Mouse (Mus musculus): ENCODE results near the gene Olfr91. TPM values are rescaled to one million over a fixed set of nuclear protein-coding genes. Genes with fewer than 3 reads are reported as not detected.
"Not testable (repeated sequence)": the region's sequence is repeated elsewhere in the genome, so short reads cannot be mapped to it uniquely, and the experiment has no call there.

The Olfr91 gene
- polyA plus RNA-seq (2016; fragmentation: Nextera tagmentation; extraction: Ambion mirVana), result 0.08 TPM in 1 of 2 replicates, not detected in the other

DNA sequence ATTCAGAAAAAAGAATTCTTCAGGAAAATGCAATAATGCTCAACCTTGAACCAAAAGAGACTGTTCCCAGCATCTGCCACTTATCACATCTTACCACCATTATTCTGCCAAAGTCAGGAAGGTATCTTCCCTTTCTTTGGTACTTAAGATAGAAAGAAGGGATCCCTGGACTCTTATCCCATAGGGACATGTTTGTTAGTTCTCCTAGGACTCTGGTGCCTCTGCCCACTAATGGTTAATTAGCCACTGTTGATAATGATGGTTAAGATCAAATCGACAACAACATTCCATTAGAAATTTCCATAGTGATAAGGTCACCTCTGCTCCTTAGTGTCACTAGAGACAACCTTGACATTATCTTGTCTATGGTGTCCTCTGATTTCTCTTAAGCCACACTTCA, at the start of gene Olfr91:
Olfr91 (minus strand) TSS at position 101 of the 400 bp plus-strand sequence.
- Histone ChIP-seq H3K36me3 (no peaks in the 10 kb centered on the region), H3K9ac (no peak within 1 kb of the TSS), H3K27ac (no peak within 1 kb of the TSS), H3K4me1 (no peaks in the 10 kb centered on the region), H3K9me3 (no peaks in the 10 kb centered on the region), H3K4me3 (no peak within 1 kb of the TSS), H3K4me2 (replicated peaks) (no peak within 1 kb of the TSS), H3K27me3 (no peaks in the 10 kb centered on the region)
- 82% methylated on average over 1 of the region's 1 CpGs for WGBS
- ATAC-seq (ENCODE audit: insufficient number of reproducible peaks, insufficient read depth, low FRiP score, low TSS enrichment), result no peak

GRCm38 (mm10) chr17:37131366-37131765, 33.3 kb upstream of the Olfr91 start:
- ATAC-seq (ENCODE audit: insufficient number of reproducible peaks, insufficient read depth, low FRiP score, low TSS enrichment); H3K4me1 ChIP-seq; H3K4me3 ChIP-seq; H3K9ac ChIP-seq; H3K27me3 ChIP-seq; H3K27ac ChIP-seq; H3K36me3 ChIP-seq; H3K9me3 ChIP-seq; H3K4me2 ChIP-seq (replicated peaks): not testable (repeated sequence)
- WGBS, result 73% methylated on average over 4 of the region's 4 CpGs

- Histone ChIP-seq H3K4me2 (replicated peaks) (no peak within 1 kb of the TSS), H3K27ac (no peak within 1 kb of the TSS), H3K27me3 (no peaks in the 10 kb centered on the region), H3K9me3 (no peaks in the 10 kb centered on the region), H3K36me3 (no peaks in the 10 kb centered on the region), H3K4me3 (no peak within 1 kb of the TSS), H3K9ac (no peak within 1 kb of the TSS), H3K4me1 (no peaks in the 10 kb centered on the region)
- 86% methylated on average over 2 of the region's 2 CpGs for whole genome bisulfite sequencing
- no peak for ATAC-seq (ENCODE audit: insufficient number of reproducible peaks, insufficient read depth, low FRiP score, low TSS enrichment)
These were observed 21.9 kb upstream of the Olfr91 start, which contains the start of gene Olfr92 for GRCm38 (mm10) chr17:37119988-37120387. Gene Olfr92 (minus strand): TSS chr17:37120088.

DNA sequence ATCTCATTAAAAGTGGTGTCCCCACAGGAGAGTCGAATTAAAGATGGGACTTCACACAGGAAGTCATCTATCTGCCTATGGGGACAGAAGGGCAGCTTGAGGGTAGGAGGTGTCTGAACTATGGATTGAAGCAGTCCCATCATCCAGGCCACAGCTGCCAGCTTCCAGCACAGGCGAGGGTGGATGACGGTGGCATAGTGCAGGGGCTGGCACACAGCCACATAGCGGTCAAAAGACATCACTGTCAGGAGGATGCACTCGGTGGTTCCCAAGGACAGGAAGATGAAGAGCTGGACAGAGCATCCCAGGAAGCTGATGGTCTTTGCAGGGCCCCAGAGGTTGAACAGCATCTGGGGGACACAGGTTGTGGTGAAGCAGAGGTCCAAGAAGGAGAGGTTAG, 4.8 kb downstream of the Olfr91 start:
- H3K36me3 ChIP-seq, result no peaks in the 10 kb centered on the region
- H3K4me1 ChIP-seq, result no peaks in the 10 kb centered on the region
- no peak overlapping the region for H3K27ac ChIP-seq
- ATAC-seq (ENCODE audit: insufficient number of reproducible peaks, insufficient read depth, low FRiP score, low TSS enrichment), result no peak
- no peak overlapping the region for H3K4me2 ChIP-seq (replicated peaks)
- 86% methylated on average over 5 of the region's 5 CpGs for WGBS
- no peaks in the 10 kb centered on the region for H3K9me3 ChIP-seq
- no peaks in the 10 kb centered on the region for H3K27me3 ChIP-seq
- H3K9ac ChIP-seq, result no peak overlapping the region
- H3K4me3 ChIP-seq, result no peak overlapping the region

DNA sequence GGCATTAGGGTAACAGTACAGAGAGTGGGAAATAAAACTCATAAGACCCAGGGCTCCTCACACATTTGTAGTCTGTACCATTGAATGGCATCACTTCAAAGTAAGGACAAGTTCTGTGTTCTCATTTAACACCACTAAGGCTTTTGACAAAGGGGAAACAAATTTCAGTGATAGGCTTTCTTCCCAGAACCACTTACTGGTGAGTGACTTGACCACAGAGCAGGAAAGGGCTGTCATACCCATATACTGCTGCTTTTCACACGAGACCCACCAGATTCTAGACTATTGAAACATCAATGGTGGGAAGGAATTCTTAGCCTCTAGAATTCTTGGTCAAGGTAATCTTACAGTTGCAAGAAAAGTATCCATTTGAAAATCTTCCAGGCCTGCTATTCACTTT, 5.9 kb downstream of the Olfr91 start:
- no peak for ATAC-seq (ENCODE audit: insufficient number of reproducible peaks, insufficient read depth, low FRiP score, low TSS enrichment)
- H3K9ac ChIP-seq, result no peak overlapping the region
- no peak overlapping the region for H3K4me2 ChIP-seq (replicated peaks)

GRCm38 (mm10) chr17:37088399-37088798, 9.7 kb downstream of the Olfr91 start, which contains the start of gene Olfr90:
Gene Olfr90 (minus strand): TSS chr17:37088499.
- H3K36me3 ChIP-seq, result no peaks in the 10 kb centered on the region
- no peak within 1 kb of the TSS for H3K9ac ChIP-seq
- no peaks in the 10 kb centered on the region for H3K9me3 ChIP-seq
- ATAC-seq (ENCODE audit: insufficient number of reproducible peaks, insufficient read depth, low FRiP score, low TSS enrichment), result no peak
- H3K4me3 ChIP-seq, result no peak within 1 kb of the TSS
- no peaks in the 10 kb centered on the region for H3K4me1 ChIP-seq
- no peak within 1 kb of the TSS for H3K27ac ChIP-seq
- H3K4me2 ChIP-seq (replicated peaks), result no peak within 1 kb of the TSS
- no peaks in the 10 kb centered on the region for H3K27me3 ChIP-seq

More for the DNA sequence above, 5.9 kb downstream of the Olfr91 start:
- H3K4me3 ChIP-seq, result no peak overlapping the region
- H3K27me3 ChIP-seq, result no peaks in the 10 kb centered on the region
- no peaks in the 10 kb centered on the region for H3K4me1 ChIP-seq
- H3K36me3 ChIP-seq, result no peaks in the 10 kb centered on the region
- no peaks in the 10 kb centered on the region for H3K9me3 ChIP-seq
- no peak overlapping the region for H3K27ac ChIP-seq
- WGBS, result 73% methylated on average over 1 of the region's 1 CpGs

DNA sequence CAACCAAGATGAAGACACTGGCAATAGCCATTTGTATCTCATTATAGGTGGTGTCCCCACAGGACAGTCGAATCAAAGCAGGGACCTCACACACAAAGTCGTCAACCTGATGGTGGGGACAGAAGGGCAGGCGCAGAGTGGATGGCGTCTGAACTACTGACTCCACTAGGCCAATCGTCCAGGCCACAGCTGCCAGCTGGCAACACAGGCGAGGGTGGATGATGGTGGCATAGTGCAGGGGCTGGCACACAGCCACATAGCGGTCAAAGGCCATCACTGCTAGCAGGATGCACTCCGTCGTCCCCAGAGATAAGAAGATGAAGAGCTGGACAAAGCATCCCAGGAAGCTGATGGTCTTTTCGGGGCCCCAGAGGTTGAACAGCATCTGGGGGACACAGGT, 12.5 kb downstream of the Olfr91 start:
- Histone ChIP-seq H3K9me3 (no peaks in the 10 kb centered on the region), H3K36me3 (no peaks in the 10 kb centered on the region), H3K27ac (no peak overlapping the region), H3K4me3 (no peak overlapping the region), H3K27me3 (no peaks in the 10 kb centered on the region), H3K4me2 (replicated peaks) (no peak overlapping the region), H3K4me1 (no peaks in the 10 kb centered on the region), H3K9ac (no peak overlapping the region)
- WGBS, result 81% methylated on average over 10 of the region's 10 CpGs
- no peak for ATAC-seq (ENCODE audit: insufficient number of reproducible peaks, insufficient read depth, low FRiP score, low TSS enrichment)

DNA sequence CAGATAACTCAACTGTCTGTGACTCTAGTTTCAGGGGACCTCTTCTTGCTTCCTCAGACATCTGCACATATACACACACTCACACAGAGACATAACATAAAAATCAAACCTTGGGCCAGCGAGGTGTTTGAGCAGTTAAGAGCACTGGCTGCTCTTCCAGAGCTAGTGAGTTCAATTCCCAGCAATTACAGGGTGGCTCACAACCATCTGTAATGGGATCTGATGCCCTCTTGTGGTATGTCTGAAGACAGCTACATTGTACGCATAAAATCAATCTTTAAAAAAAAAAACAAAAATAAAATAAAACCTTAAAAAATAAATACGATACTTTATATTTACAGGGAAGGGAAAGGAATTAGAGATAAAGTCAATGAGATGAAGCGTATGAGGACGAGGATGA, 13.4 kb downstream of the Olfr91 start:
- 62% methylated on average over 5 of the region's 5 CpGs for WGBS
- H3K9ac ChIP-seq, result no peak overlapping the region
- no peak for ATAC-seq (ENCODE audit: insufficient number of reproducible peaks, insufficient read depth, low FRiP score, low TSS enrichment)
- H3K36me3 ChIP-seq, result no peaks in the 10 kb centered on the region
- H3K27me3 ChIP-seq, result no peaks in the 10 kb centered on the region
- no peaks in the 10 kb centered on the region for H3K9me3 ChIP-seq
- H3K4me1 ChIP-seq, result no peaks in the 10 kb centered on the region
- no peak overlapping the region for H3K4me3 ChIP-seq
- no peak overlapping the region for H3K4me2 ChIP-seq (replicated peaks)
- no peak overlapping the region for H3K27ac ChIP-seq

DNA sequence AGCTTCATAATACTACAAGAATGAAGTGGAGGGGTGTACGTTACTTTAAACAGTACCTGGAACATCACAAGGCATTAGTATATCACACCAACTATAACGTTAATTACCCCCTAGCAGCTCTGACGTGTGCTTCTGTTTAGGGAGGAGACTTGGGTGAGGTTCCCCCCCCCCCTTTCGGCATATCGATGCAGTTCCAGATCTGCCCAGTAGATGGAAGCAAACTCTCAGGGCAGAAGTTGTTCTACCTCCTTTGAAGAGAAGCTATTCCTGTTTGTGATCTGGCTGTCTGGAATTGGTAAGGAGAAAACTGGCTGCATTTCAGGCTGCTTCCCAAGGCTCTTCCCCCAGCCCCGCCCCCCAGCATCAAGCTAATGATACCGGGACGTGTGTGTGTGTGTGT, 14.8 kb downstream of the Olfr91 start:
- WGBS, result 3% methylated on average over 8 of the region's 8 CpGs
- 0 out of 2 replicates have a peak, but pooled peaks have one; percentile 48 for ATAC-seq (ENCODE audit: insufficient number of reproducible peaks, insufficient read depth, low FRiP score, low TSS enrichment)
- Histone ChIP-seq H3K9ac (no peak overlapping the region), H3K4me3 (no peak overlapping the region), H3K27me3 (no peaks in the 10 kb centered on the region), H3K27ac (no peak overlapping the region), H3K4me2 (replicated peaks) (no peak overlapping the region), H3K9me3 (no peaks in the 10 kb centered on the region), H3K36me3 (no peaks in the 10 kb centered on the region), H3K4me1 (peaks cover 8% of the 10 kb centered on the region; the same call in 1 of the 2 replicates)

DNA sequence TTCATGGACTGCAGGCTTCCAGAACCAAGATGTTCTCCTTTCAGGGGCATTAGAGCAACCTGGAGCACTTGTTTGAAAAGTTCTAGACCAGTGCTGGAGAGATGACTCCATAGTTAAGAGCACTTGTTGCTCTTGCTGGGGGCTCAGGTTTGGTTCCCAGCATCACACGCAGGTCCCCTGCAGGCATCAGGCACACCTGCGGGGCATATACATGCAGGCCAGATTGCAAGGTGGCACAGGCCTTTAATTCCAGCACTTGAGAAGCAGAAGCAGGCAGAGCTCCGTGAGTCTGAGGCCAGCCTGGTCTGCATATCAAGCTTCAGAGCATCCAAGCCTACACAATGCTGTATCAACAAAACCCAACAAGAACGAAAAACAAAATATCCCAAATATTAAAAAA, 16.4 kb downstream of the Olfr91 start:
- Histone ChIP-seq H3K27ac (no peak overlapping the region), H3K4me1 (peaks cover 8% of the 10 kb centered on the region; the same call in 1 of the 2 replicates), H3K4me3 (no peak overlapping the region), H3K4me2 (replicated peaks) (no peak overlapping the region), H3K9me3 (no peaks in the 10 kb centered on the region), H3K36me3 (no peaks in the 10 kb centered on the region), H3K27me3 (no peaks in the 10 kb centered on the region), H3K9ac (no peak overlapping the region)
- WGBS, result 91% methylated on average over 4 of the region's 4 CpGs
- no peak for ATAC-seq (ENCODE audit: insufficient number of reproducible peaks, insufficient read depth, low FRiP score, low TSS enrichment)

DNA sequence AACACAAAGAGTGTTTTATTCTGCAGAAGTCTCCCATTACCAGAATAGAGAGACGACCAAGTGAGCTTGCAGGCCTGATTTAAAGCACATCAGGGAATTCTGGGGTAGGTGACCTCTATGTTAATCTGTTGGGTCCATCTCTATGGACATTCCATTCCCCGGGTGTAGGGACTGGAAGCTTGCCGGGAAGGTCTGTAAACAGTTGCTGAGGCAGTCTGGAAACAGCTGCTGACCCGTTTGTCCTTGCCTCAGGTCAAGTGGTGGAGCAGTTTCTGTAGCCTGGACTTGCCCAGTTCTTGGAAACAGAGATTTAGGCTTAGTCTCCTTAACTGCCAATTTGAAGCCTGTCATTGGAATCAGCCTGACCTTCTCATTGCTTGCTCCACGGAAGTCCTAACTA, 18.0 kb downstream of the Olfr91 start:
- WGBS, result 15% methylated on average over 5 of the region's 5 CpGs
- Histone ChIP-seq H3K9me3 (no peaks in the 10 kb centered on the region), H3K4me3 (no peak overlapping the region), H3K9ac (no peak overlapping the region), H3K4me1 (peaks cover 8% of the 10 kb centered on the region; the same call in 1 of the 2 replicates), H3K27me3 (no peaks in the 10 kb centered on the region), H3K27ac (no peak overlapping the region), H3K4me2 (replicated peaks) (no peak overlapping the region), H3K36me3 (0 out of 2 replicates have a peak, but pooled peaks cover 7% of the 10 kb centered on the region)
- no peak for ATAC-seq (ENCODE audit: insufficient number of reproducible peaks, insufficient read depth, low FRiP score, low TSS enrichment)

GRCm38 (mm10) chr17:37078990-37079389, 19.1 kb downstream of the Olfr91 start:
- peaks cover 17% of the 10 kb centered on the region; the same call in 1 of the 2 replicates for H3K36me3 ChIP-seq
- H3K4me2 ChIP-seq (replicated peaks), result no peak overlapping the region
- no peaks in the 10 kb centered on the region for H3K27me3 ChIP-seq
- WGBS, result 14% methylated on average over 2 of the region's 2 CpGs
- no peak overlapping the region for H3K9ac ChIP-seq
- H3K4me1 ChIP-seq, result peaks cover 8% of the 10 kb centered on the region; the same call in 1 of the 2 replicates
- H3K9me3 ChIP-seq, result no peaks in the 10 kb centered on the region
- no peak overlapping the region for H3K4me3 ChIP-seq
- no peak overlapping the region for H3K27ac ChIP-seq
- ATAC-seq (ENCODE audit: insufficient number of reproducible peaks, insufficient read depth, low FRiP score, low TSS enrichment), result no peak
